13 mouse cellular contexts compared by ENCODE assay signal in the genomic region with DNA sequence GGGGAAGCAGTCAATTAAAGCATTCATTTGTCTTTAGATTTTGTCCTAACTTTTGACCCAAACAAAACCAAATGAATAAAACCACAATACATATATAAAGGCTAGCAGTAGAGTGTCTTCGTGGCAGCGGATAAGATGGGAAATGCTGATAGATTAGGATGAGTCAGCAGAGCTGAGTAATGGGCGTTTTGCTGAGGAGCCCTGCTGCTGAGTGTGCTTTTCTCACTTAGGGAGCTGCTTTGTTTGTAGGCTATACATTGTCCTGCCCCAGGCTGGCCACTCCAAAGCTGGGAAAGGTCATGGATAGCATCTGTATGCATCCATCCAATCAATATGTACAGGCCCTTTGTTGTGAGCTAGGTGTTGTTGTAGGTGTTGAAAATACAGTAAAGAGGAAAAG.
DNase-seq lines count a peak whose midpoint lies in the region; ATAC-seq and TF ChIP-seq lines count a peak whose summit lies in the region.
"Had no signal": no experiment of that assay in that cellular context is flagged by ENCODE, and none has a peak within 500 bp of the region (broad histone marks: within the 10 kb centered on the region; RNA-seq: fewer than 3 reads in every experiment).

No protein-coding gene starts in this region.

- 43% methylated on average over 3 of the region's 3 CpGs for WGBS in liver, postnatal 0 days (ENCODE audit: insufficient replicate concordance)
- WGBS in intestine, postnatal 0 days, result 34% methylated on average over 3 of the region's 3 CpGs
- 45% methylated on average over 3 of the region's 3 CpGs for WGBS in stomach, embryonic 14.5 days
- WGBS in cerebellum, adult 2 months, result 85% methylated on average over 3 of the region's 3 CpGs
- 73% methylated on average over 3 of the region's 3 CpGs for WGBS in forebrain, embryonic 16.5 days

- H3K4me3 ChIP-seq in liver, postnatal 0 days (ENCODE audit: low read depth, low read length), result no peak overlapping the region
- H3K4me3 ChIP-seq in intestine, postnatal 0 days (ENCODE audit: low read depth, low read length), result no peak overlapping the region
- no peak overlapping the region for H3K4me3 ChIP-seq in stomach, embryonic 14.5 days (ENCODE audit: low read depth, low read length)
- H3K4me3 ChIP-seq in cerebellum, adult 2 months (replicated peaks; ENCODE audit: insufficient read depth, low read depth, low read length), result no peak overlapping the region
- H3K4me3 ChIP-seq in forebrain, embryonic 16.5 days (replicated peaks; ENCODE audit: low read length), result no peak overlapping the region
- H3K4me3 ChIP-seq: embryonic facial prominence, embryonic 12.5 days; heart, adult 2 months had no signal

- ATAC-seq in liver, postnatal 0 days, result no peak
- ATAC-seq in intestine, postnatal 0 days, result no peak
- ATAC-seq in stomach, embryonic 14.5 days (ENCODE audit: insufficient number of reproducible peaks, insufficient read depth, low FRiP score, low read depth), result no peak
- ATAC-seq in forebrain, embryonic 16.5 days, result no peak

- H3K27me3 ChIP-seq in liver, postnatal 0 days (ENCODE audit: insufficient read depth, low read length), result no peaks in the 10 kb centered on the region
- H3K27me3 ChIP-seq in intestine, postnatal 0 days (replicated peaks; ENCODE audit: control insufficient read depth, insufficient read depth, low read length), result no peaks in the 10 kb centered on the region
- H3K27me3 ChIP-seq in stomach, embryonic 14.5 days (ENCODE audit: control insufficient read depth, insufficient read depth, low read length), result no peaks in the 10 kb centered on the region
- no peaks in the 10 kb centered on the region for H3K27me3 ChIP-seq in cerebellum, adult 2 months (ENCODE audit: control insufficient read depth, insufficient read depth, low read length)
- H3K27me3 ChIP-seq in forebrain, embryonic 16.5 days (replicated peaks; ENCODE audit: control insufficient read depth, insufficient read depth, low read length), result no peaks in the 10 kb centered on the region
- H3K27me3 ChIP-seq: embryonic facial prominence, embryonic 12.5 days had no signal

- no peaks in the 10 kb centered on the region for H3K36me3 ChIP-seq in liver, postnatal 0 days (replicated peaks; ENCODE audit: insufficient read depth, low read length)
- no peaks in the 10 kb centered on the region for H3K36me3 ChIP-seq in intestine, postnatal 0 days (ENCODE audit: control insufficient read depth, insufficient read depth)
- H3K36me3 ChIP-seq in stomach, embryonic 14.5 days (ENCODE audit: control insufficient read depth, insufficient read depth, low read length), result no peaks in the 10 kb centered on the region
- H3K36me3 ChIP-seq in forebrain, embryonic 16.5 days (ENCODE audit: control insufficient read depth, insufficient read depth), result no peaks in the 10 kb centered on the region
- H3K36me3 ChIP-seq: embryonic facial prominence, embryonic 12.5 days had no signal

- H3K27ac ChIP-seq in liver, postnatal 0 days (ENCODE audit: low read depth), result no peak overlapping the region
- H3K27ac ChIP-seq in intestine, postnatal 0 days (ENCODE audit: low read depth, low read length), result peak overlapping the region; percentile 51
- H3K27ac ChIP-seq in stomach, embryonic 14.5 days (ENCODE audit: low read length), result peak overlapping the region; percentile 73; the same call in 1 of the 2 replicates
- no peak overlapping the region for H3K27ac ChIP-seq in cerebellum, adult 2 months (ENCODE audit: insufficient read depth, low read length)
- H3K27ac ChIP-seq in forebrain, embryonic 16.5 days (ENCODE audit: low read length), result no peak overlapping the region
- H3K27ac ChIP-seq: embryonic facial prominence, embryonic 12.5 days; heart, adult 2 months had no signal

- no peak for TF ChIP-seq POLR2A in cerebellum, adult 2 months (IDR thresholded peaks at IDR 0.05; ENCODE audit: borderline replicate concordance, insufficient read depth, low read length)

- H3K9ac ChIP-seq in liver, postnatal 0 days (replicated peaks), result no peak overlapping the region
- no peak overlapping the region for H3K9ac ChIP-seq in intestine, postnatal 0 days (ENCODE audit: low read depth, low read length)
- H3K9ac ChIP-seq in stomach, embryonic 14.5 days (replicated peaks; ENCODE audit: low read depth, low read length), result no peak overlapping the region
- no peak overlapping the region for H3K9ac ChIP-seq in forebrain, embryonic 16.5 days (replicated peaks; ENCODE audit: low read depth, low read length)
- H3K9ac ChIP-seq: embryonic facial prominence, embryonic 12.5 days had no signal

- H3K4me1 ChIP-seq in liver, postnatal 0 days (ENCODE audit: insufficient read depth), result peaks cover 5% of the 10 kb centered on the region; the same call in 1 of the 2 replicates
- peaks cover 15% of the 10 kb centered on the region; the same call in 1 of the 2 replicates for H3K4me1 ChIP-seq in intestine, postnatal 0 days (replicated peaks; ENCODE audit: control insufficient read depth, insufficient read depth, low read length)
- H3K4me1 ChIP-seq in stomach, embryonic 14.5 days (ENCODE audit: control insufficient read depth, insufficient read depth, low read length), result peaks cover 22% of the 10 kb centered on the region
- no peaks in the 10 kb centered on the region for H3K4me1 ChIP-seq in cerebellum, adult 2 months (ENCODE audit: control insufficient read depth, insufficient read depth, low read length)
- H3K4me1 ChIP-seq in forebrain, embryonic 16.5 days (replicated peaks; ENCODE audit: control insufficient read depth, insufficient read depth, low read length), result peaks cover 16% of the 10 kb centered on the region

- TF ChIP-seq CTCF in liver, postnatal 0 days (IDR thresholded peaks at IDR 0.05; ENCODE audit: low read depth), result no peak
- TF ChIP-seq CTCF in intestine, postnatal 0 days (IDR thresholded peaks at IDR 0.05; ENCODE audit: low read depth), result no peak
- TF ChIP-seq CTCF in cerebellum, adult 2 months (IDR thresholded peaks at IDR 0.05; ENCODE audit: borderline replicate concordance, insufficient read depth, low read depth, low read length), result no peak

- peak; percentile 17 for DNase-seq in liver
- no peak for DNase-seq in liver, postnatal 0 days
- DNase-seq in MN1 (ENCODE audit: low spot score), result peak; percentile 21
- no peak for DNase-seq in cerebellum, adult 2 months
- no peak for DNase-seq in layer of hippocampus, postnatal 36 days
- DNase-seq: cerebellum, adult 18-20 months; heart, adult 2 months; kidney, postnatal 14 days; retina, postnatal 1 day had no signal

- no peaks in the 10 kb centered on the region for H3K9me3 ChIP-seq in liver, postnatal 0 days (ENCODE audit: low read length)
- no peaks in the 10 kb centered on the region for H3K9me3 ChIP-seq in intestine, postnatal 0 days (ENCODE audit: control insufficient read depth)
- no peaks in the 10 kb centered on the region for H3K9me3 ChIP-seq in stomach, embryonic 14.5 days (ENCODE audit: control insufficient read depth, low read depth, low read length)
- no peaks in the 10 kb centered on the region for H3K9me3 ChIP-seq in forebrain, embryonic 16.5 days (ENCODE audit: control insufficient read depth, low read length)
- H3K9me3 ChIP-seq: embryonic facial prominence, embryonic 12.5 days had no signal

- no peak overlapping the region for H3K4me2 ChIP-seq in liver, postnatal 0 days (ENCODE audit: low read depth, low read length)
- no peak overlapping the region for H3K4me2 ChIP-seq in intestine, postnatal 0 days (replicated peaks; ENCODE audit: low read depth)
- no peak overlapping the region for H3K4me2 ChIP-seq in stomach, embryonic 14.5 days (replicated peaks; ENCODE audit: low read depth, low read length)
- no peak overlapping the region for H3K4me2 ChIP-seq in forebrain, embryonic 16.5 days (ENCODE audit: low read length)
- H3K4me2 ChIP-seq: embryonic facial prominence, embryonic 12.5 days had no signal

- no peak for TF ChIP-seq EP300 in liver, postnatal 0 days (IDR thresholded peaks at IDR 0.05; ENCODE audit: low read depth)

Comparison
In these comparisons a context has a peak if more than half of its experiments do, and no peak if none do; other contexts are left out.
1. DNase-seq: peak in liver (single experiment) and MN1 (single experiment); none in liver, postnatal 0 days (single experiment), cerebellum, adult 2 months (0 of 2) and layer of hippocampus, postnatal 36 days (0 of 2).
2. H3K27ac ChIP-seq: peak in intestine, postnatal 0 days (single experiment) and stomach, embryonic 14.5 days (single experiment); none in liver, postnatal 0 days (single experiment), cerebellum, adult 2 months (single experiment) and forebrain, embryonic 16.5 days (single experiment).